Mouse (Mus musculus): ENCODE results near the gene Ispd.

The Ispd gene

DNA sequence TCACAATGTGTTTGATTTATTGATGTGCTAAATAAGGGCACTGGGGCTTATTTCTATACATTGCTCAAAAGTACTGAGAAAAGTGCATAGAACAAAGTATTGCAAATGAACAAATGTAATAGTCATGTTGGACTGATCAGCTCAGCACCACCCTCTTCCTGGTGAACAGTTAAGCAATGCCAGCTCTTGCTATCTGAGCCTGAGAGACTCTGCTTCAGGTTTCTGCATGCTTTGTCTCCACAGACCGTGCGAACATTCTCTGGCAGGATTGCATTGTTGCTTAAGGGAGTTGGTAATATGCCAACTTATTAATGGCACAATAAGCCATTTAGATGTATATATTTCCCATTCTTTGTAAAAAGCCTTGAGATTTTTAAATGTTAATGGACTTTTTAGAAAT lies 182.9 kb downstream of the Ispd start:
- 79% methylated on average over 2 of the region's 2 CpGs for WGBS

DNA sequence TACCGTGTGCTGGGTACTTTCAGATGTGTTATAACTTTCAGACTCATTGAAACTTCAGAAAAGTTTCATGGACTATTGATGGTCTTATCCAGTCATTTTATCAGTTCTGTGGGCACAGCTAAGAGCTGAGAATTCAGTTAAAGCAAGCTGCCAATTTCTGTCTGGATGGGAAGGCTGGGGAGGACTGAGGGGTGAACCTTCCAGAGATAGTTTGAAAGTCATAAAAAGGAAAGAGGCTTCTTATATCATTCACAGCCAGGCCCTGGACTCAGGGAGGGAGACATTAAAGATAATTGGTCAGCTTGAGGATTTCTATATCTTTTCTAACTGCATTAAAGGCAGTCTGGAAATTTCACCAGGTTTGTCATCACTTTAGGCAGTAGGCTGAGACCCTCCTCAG lies 185.7 kb downstream of the Ispd start:
- 98% methylated on average over 1 of the region's 1 CpGs for WGBS

DNA sequence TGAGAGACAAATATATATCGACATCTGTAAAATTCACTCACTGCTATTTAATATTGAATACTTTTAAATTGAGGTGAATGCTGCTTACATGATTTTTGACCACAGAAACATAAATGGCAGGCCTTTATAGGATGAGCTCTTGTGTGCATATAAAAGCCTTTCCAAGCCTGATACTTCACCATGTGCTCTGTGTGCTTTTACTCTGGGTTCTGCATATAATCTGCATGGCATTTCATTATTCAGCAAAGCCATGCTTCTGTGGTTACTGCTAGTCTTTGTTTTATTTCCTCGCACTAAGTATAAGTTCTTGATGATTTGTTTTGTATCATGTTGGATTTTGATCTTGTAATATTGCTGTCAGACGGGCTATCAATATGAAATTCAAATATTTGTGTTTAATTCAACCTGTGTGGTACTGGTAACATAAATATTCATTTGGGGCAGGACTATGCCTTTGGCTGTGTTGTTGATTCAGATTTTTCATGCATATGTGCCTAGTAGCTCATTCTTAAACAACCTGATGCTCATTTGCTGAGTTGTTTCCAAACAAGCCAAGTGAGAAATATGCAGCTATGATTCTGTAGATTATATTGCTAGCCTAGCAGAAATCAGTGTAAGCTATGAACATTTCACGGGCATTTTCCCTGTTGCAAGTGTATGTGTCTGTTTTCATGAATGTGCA lies 189.3 kb downstream of the Ispd start:
- WGBS = 88% methylated on average over 4 of the region's 4 CpGs

GRCm38 (mm10) chr12:36584828-36585227 lies 203.6 kb downstream of the Ispd start:
- WGBS = 57% methylated on average over 3 of the region's 3 CpGs

DNA sequence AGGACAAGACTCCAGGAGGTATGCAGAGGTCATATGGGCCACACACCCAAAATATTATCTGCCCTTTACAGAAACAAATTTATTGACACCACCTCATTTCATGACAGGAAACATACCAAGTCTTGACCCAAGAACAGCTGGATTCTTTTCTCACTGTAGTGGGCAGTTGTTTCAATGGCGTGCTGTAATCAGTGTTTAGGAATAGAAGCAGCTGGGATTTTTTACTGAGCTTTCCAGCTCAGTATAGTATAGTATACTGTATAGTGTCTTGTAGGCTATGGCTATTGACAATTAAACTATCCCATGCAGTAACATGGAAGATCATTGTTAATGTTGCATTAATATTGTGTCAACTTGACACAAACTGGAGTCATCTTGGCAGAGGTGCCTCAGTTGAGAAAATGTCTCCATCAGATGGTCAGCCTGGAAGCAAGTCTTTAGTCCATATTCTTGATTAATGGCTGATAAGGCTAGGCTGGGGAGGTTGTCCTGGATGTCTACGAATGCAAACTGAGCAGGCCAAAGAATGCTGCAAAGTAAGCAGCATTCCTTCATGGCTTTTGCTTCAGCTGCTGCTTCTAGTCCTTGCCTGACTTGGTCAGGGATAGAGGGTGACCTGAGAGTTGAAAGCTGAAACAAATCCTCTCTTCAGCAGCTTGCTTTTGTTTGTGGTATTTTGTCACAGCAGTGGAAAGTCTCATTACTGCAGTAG lies 216.4 kb downstream of the Ispd start:
- 93% methylated on average over 2 of the region's 2 CpGs for WGBS

DNA sequence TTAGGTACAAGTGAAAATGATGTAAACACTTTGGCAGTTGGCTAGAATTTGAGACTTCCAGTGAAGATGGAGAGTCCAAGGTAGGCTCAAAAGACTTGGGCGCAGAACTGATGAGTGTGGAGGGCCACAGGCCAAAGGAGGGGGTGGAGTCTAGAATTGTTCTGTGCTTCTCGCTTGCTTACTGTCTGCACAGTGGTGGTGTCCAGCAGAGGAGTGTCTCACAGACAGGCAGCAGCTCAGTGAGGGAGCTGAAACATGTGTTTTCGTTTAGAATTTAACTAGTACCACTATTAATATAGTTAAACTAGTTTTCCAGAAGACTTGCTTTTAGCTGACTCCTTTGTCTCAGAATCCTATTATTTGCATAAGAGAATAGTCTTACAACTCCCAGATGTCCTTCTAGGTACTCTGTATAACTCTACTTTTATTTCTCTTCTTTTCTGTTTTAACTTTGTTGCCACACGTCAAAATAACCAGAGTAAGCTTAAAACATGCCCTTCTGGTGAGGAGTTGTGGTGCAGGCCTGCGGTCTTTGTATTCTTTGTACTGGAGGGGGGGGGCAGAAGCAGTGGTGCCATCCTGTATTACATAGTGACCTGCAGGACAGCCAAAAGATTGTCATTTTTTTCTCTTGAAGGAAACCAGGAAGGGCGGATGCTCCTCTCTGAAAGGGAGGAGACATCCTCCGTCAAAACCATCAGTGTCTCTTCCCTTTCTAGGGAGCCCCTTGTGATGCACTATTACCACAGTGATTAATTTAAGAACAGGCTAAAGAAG lies 240.9 kb downstream of the Ispd start:
- whole genome bisulfite sequencing = 80% methylated on average over 7 of the region's 7 CpGs

GRCm38 (mm10) chr12:36632427-36632826 lies 251.2 kb downstream of the Ispd start:
- WGBS = 94% methylated on average over 1 of the region's 1 CpGs

- 90% methylated on average over 4 of the region's 4 CpGs for WGBS
Measured at GRCm38 (mm10) chr12:36647514-36647913, 266.3 kb downstream of the Ispd start.

DNA sequence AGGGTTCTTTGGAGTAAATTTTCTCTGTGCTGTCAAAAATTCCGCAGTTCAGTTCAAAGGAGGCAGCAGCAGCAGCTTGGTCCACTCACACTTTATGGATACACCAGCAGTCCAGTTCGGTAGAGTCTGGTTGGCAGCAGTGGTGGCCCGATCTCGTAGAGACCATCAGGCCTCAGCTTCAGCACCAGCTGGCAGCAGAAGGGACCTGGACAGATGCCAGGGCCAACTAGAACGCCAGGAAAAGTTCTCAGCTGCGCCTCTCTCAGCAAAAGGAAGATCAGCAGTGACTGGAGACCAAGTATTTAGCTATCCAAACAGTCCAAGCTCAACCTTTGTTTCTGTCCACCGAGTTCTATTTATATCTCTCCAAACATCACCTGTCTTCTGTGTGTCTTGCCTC lies 281.2 kb downstream of the Ispd start:
- WGBS = 38% methylated on average over 7 of the region's 7 CpGs

GRCm38 (mm10) chr12:36664783-36665182 lies 283.5 kb downstream of the Ispd start:
- WGBS = 82% methylated on average over 3 of the region's 3 CpGs

GRCm38 (mm10) chr12:36666771-36667170 lies 285.5 kb downstream of the Ispd start:
- WGBS = 68% methylated on average over 6 of the region's 6 CpGs

DNA sequence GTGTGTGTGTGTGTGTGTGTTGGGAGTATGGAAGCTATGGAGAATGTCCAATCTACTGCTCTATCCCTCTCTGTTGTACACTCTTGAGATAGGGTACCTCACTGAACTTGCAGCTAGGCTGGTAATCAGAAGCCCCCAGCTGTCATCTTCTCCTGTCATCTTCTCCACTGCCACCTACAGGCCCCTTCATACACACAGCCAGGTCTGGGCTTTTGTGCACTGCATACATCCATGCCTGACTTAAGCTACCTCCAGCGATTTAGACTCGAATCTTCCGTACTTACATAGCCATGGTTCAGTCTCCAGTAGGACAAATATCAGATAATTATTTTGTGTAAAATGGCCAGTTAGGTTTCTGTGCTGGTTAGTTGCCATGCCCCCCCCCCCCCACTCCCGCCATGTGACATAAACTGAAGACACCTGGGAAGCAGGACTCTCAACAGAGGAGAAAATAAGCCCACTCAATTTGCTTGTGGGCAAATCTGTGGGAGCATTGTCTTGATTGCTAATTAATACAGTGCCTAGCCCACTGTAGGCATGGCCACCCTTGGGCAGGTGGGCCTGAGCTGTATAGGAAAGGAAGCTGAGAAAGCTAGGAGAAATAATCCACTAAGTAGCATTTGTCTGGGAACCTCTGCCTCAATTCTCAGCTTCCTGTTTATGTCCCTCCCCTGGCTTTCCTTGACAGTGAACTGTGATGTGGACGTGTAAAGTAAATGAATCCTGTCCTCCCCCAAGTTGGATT lies 289.1 kb downstream of the Ispd start:
- 79% methylated on average over 5 of the region's 5 CpGs for WGBS

GRCm38 (mm10) chr12:36670915-36671579 lies 289.8 kb downstream of the Ispd start:
- 33% methylated on average over 10 of the region's 10 CpGs for WGBS

DNA sequence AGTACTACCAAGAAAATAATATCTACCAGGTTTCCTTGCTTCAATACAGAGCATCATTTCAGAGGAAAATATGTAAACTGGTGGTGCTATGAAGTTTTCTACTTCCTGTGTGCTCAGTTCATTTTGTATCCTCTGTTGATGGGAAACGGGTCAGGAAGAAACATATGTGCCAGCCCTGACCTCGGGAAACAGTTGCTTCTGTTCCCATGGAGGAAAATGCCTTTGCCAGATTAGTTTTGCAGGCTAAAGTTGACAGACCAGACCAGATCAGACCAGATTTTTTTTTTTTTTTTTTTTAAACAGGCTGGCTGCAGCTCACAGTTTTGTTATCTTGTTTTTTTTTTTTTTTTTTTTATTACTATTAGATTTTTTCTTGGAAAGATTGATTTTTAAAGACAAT lies 293.2 kb downstream of the Ispd start:
- WGBS = 58% methylated on average over 2 of the region's 2 CpGs

DNA sequence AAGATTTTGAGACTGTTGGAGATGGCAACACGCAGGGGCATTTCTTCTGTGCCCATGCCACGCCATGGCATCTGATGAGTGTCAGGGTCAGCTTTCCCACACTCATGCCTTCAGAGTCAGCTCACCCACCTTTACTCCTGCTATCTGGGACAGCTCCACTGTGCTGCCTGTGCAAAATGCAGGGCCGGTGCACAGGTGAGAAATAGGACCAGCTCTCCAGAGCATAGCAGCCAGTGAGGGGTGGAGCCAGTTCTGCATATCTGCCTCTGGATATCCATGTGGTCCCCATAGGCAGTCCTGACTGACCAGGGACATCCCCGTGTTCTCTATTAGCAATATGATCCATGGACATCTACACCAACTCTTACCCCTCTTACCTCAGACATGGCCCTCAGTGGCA lies 297.0 kb downstream of the Ispd start:
- 97% methylated on average over 4 of the region's 4 CpGs for WGBS

GRCm38 (mm10) chr12:36680883-36681505 lies 299.7 kb downstream of the Ispd start:
- whole genome bisulfite sequencing = 83% methylated on average over 2 of the region's 2 CpGs

DNA sequence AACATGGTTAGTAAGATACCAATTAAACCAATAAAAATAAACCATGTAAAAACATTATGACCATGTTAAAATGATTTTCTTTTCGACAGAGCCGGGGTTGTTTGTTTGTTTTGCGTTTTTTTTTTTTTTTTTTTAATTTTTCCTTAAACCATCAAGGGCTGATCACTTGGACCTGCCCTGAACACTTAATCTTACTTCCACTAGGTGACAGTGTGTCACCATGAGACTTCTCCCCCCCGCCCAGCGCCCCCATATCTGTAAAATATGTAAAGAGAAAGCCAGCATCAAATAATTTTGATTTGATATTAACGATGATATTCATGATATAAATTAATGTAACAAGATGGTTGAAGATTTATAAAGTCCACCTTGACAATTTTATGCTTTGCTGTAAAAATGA lies 300.5 kb downstream of the Ispd start:
- 78% methylated on average over 6 of the region's 6 CpGs for WGBS

- WGBS = 62% methylated on average over 2 of the region's 2 CpGs
Measured at GRCm38 (mm10) chr12:36694072-36694471, 312.8 kb downstream of the Ispd start.

DNA sequence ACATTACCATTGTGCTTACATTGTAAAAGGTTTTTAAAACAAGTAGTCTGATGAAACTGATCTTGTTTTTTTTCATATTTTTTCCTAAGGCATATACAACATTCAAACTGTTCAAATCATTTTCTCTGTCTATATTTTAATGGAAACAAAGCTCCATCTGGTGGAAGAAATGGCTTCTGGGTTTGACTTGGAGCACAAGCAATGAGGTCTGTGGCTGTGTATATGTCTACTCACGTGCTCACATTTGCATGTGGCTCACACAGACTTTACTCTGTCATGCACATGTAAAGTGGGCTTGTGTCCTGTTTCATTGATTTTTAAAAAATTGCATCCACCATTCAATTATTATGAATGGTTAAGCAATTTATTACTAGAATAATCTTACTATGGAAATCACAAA lies 323.1 kb downstream of the Ispd start:
- 19% methylated on average over 1 of the region's 1 CpGs for WGBS

- 74% methylated on average over 1 of the region's 1 CpGs for WGBS
Measured at GRCm38 (mm10) chr12:36708810-36709209, 327.6 kb downstream of the Ispd start.
